Mouse (Mus musculus) left cerebral cortex, adult 8-10 months (tissue): Measurements from ENCODE around the gene Itga2. TPM values are rescaled to one million over a fixed set of nuclear protein-coding genes. Genes with fewer than 3 reads are reported as not detected.

Source experiments
- DNase-seq, 2 experiments: peaks; one replicate each; pipeline ENCODE4 v3.0.0; 2022; ENCODE audit warnings: low spot score in 2 of 2
- total RNA-seq, 4 experiments: library from RNA; stranded (reverse); gene quantifications; 2 replicates each; pipeline ENCODE4 v1.2.4; 2022

The Itga2 gene
- total RNA-seq, 4 experiments from 2014 or later, result 0.04 to 0.35 (median 0.18) TPM

GRCm38 (mm10) chr13:114885171-114885570, 46.7 kb downstream of the Itga2 start:
- no peak for DNase-seq

GRCm38 (mm10) chr13:114878667-114879066, 53.2 kb downstream of the Itga2 start:
- DNase-seq, result no peak

- DNase-seq, result no peak
Measured at GRCm38 (mm10) chr13:114876005-114876520, 55.8 kb downstream of the Itga2 start.

GRCm38 (mm10) chr13:114874738-114875137, 57.2 kb downstream of the Itga2 start:
- DNase-seq, result no peak

GRCm38 (mm10) chr13:114857525-114857924, 74.4 kb downstream of the Itga2 start:
- DNase-seq, result no peak

- no peak for DNase-seq
Measured at GRCm38 (mm10) chr13:114856269-114856627, 75.7 kb downstream of the Itga2 start.

- no peak for DNase-seq
Measured at GRCm38 (mm10) chr13:114855573-114856268, 76.2 kb downstream of the Itga2 start.

- no peak for DNase-seq
Measured at GRCm38 (mm10) chr13:114854428-114854827, 77.5 kb downstream of the Itga2 start.

- no peak for DNase-seq
Measured at GRCm38 (mm10) chr13:114854023-114854422, 77.9 kb downstream of the Itga2 start.

- no peak for DNase-seq
Measured at GRCm38 (mm10) chr13:114853152-114853551, 78.7 kb downstream of the Itga2 start.

- no peak for DNase-seq
Measured at GRCm38 (mm10) chr13:114852264-114853111, 79.4 kb downstream of the Itga2 start.

GRCm38 (mm10) chr13:114848945-114849344, 83.0 kb downstream of the Itga2 start:
- DNase-seq, result no peak

GRCm38 (mm10) chr13:114845804-114846203, 86.1 kb downstream of the Itga2 start:
- no peak for DNase-seq

GRCm38 (mm10) chr13:114843318-114843717, 88.6 kb downstream of the Itga2 start:
- no peak for DNase-seq

- no peak for DNase-seq
Measured at GRCm38 (mm10) chr13:114840545-114840944, 91.4 kb downstream of the Itga2 start.

- no peak for DNase-seq
Measured at GRCm38 (mm10) chr13:114839098-114839497, 92.8 kb downstream of the Itga2 start.

- peak; percentile 34 to 66 for DNase-seq
Measured at GRCm38 (mm10) chr13:114838535-114838990, 93.3 kb downstream of the Itga2 start.

- no peak for DNase-seq
Measured at GRCm38 (mm10) chr13:114837061-114837460, 94.8 kb downstream of the Itga2 start.

GRCm38 (mm10) chr13:114834580-114834979, 97.3 kb downstream of the Itga2 start:
- DNase-seq, result no peak

- DNase-seq, result no peak
Measured at GRCm38 (mm10) chr13:114833351-114833750, 98.5 kb downstream of the Itga2 start.

GRCm38 (mm10) chr13:114832761-114833160, 99.1 kb downstream of the Itga2 start:
- no peak for DNase-seq

- no peak for DNase-seq
Measured at GRCm38 (mm10) chr13:114831367-114831833, 100.5 kb downstream of the Itga2 start.
